Mouse (Mus musculus) liver, adult 2 months (tissue): ENCODE data around the gene Tm9sf1.

Experiments used
- CTCF ChIP-seq: fragments of 200-500 bp; IDR thresholded peaks from 2 replicates; pipeline ENCODE4 v1.5.1; 2011; ENCODE audit warnings: low read depth, low read length, control low read depth
- POLR2A ChIP-seq: fragments of 200-500 bp; IDR thresholded peaks from 2 replicates; pipeline ENCODE4 v1.6.1; 2011; ENCODE audit warnings: low read length, control low read depth; ENCODE audit not compliant: insufficient read depth; ENCODE audit errors: extremely low read depth

DNA sequence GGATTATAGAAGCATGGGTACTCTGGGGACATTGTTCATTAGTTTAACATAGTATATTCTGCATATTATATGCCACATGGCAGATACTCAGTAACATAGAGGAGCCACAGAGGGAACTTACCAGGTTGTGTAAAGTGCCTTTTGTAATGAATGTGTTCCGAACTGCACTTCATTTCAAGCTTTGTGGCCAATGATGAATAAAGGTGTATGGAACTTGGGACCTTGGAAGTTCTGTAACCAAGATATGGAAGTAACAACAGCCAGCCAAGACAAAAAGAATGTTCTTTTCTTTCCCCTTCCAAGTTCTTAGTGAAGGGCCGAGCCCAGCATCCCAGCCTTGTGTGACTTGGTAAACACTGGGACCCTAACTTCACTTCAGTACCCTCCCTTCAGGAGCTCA is 6.3 kb upstream of the Tm9sf1 start, which contains the start of gene Tssk4:
- TF ChIP-seq CTCF (no peak), POLR2A (no peak)
